Mouse (Mus musculus) stomach, embryonic 14.5 days (tissue): ENCODE measurements around the gene Platr25. TPM values are rescaled to one million over a fixed set of nuclear protein-coding genes. Genes with fewer than 3 reads are reported as not detected.
"Not testable (repeated sequence)": the region's sequence is repeated elsewhere in the genome, so short reads cannot be mapped to it uniquely, and the experiment has no call there.

Experiments used
- ATAC-seq: fragments of 200-750 bp; cut with Nextera tagmentation; 2 replicates; pipeline ENCODE4 v1.8.0; 2017; ENCODE audit warnings: low read depth, moderate TSS enrichment; ENCODE audit not compliant: insufficient number of reproducible peaks, insufficient read depth, low FRiP score
- H3K27ac ChIP-seq: fragments of 300-500 bp; sonication (generic); 2 replicates; pipeline ENCODE4 v1.5.1; 2014; ENCODE audit warnings: mild to moderate bottlenecking, low read length, moderate library complexity, mixed read lengths
- H3K27me3 ChIP-seq: fragments of 300-500 bp; sonication (generic); 2 replicates; pipeline ENCODE4 v1.6.1; 2014; ENCODE audit warnings: low read length, control low read depth, mixed read lengths; ENCODE audit not compliant: control insufficient read depth, insufficient read depth
- H3K36me3 ChIP-seq: fragments of 300-500 bp; sonication (generic); 2 replicates; pipeline ENCODE4 v1.6.1; 2014; ENCODE audit warnings: mild to moderate bottlenecking, control low read depth, low read length, moderate library complexity, mixed read lengths; ENCODE audit not compliant: control insufficient read depth, insufficient read depth
- H3K4me1 ChIP-seq: fragments of 300-500 bp; sonication (generic); 2 replicates; pipeline ENCODE4 v1.6.1; 2014; ENCODE audit warnings: low read length, control low read depth, mixed read lengths; ENCODE audit not compliant: control insufficient read depth, insufficient read depth
- H3K4me2 ChIP-seq: fragments of 300-500 bp; sonication (generic); replicated peaks from 2 replicates; pipeline ENCODE4 v1.6.1; 2014; ENCODE audit warnings: low read depth, low read length, control low read depth
- H3K4me3 ChIP-seq: fragments of 300-500 bp; sonication (generic); 2 replicates; pipeline ENCODE4 v1.5.1; 2014; ENCODE audit warnings: low read depth, low read length, control low read depth
- H3K9ac ChIP-seq: fragments of 300-500 bp; sonication (generic); replicated peaks from 2 replicates; pipeline ENCODE4 v1.6.1; 2014; ENCODE audit warnings: low read depth, mild to moderate bottlenecking, control low read depth, low read length, moderate library complexity, mixed read lengths
- H3K9me3 ChIP-seq: fragments of 300-500 bp; sonication (generic); 2 replicates; pipeline ENCODE4 v1.6.1; 2016; ENCODE audit warnings: low read depth, low read length, control low read depth; ENCODE audit not compliant: control insufficient read depth
- WGBS: fragments of 180-500 bp; shearing (Covaris S2); extraction: QIAGEN DNeasy Blood & Tissue Kit; methylation state at CpG from one replicate; pipeline ENCODE4 v1.1.7; 2014; 5-methylcytosine and 5-hydroxymethylcytosine counted together
- microRNA counts: library from miRNA; unstranded; fragments of <30 nt; microRNA quantifications from one replicate; lab custom pipeline; 2016
- microRNA-seq: library from miRNA; unstranded; fragments of <30 nt; microRNA quantifications from one replicate; pipeline ENCODE4, GENCODE M21; 2016
- polyA plus RNA-seq: library from polyadenylated mRNA; unstranded; fragments of >200 nt; fragmentation: Nextera tagmentation; extraction: Ambion mirVana; gene quantifications from 2 replicates; pipeline ENCODE4 v1.2.1, GENCODE M21; 2014

The Platr25 gene
- polyA plus RNA-seq, 1 experiment from 2014 or later, result 33.9 TPM

GRCm38 (mm10) chr13:62684608-62685286 is 75.8 kb downstream of the Platr25 start:
- H3K27ac ChIP-seq, H3K9me3 ChIP-seq, H3K27me3 ChIP-seq, H3K4me1 ChIP-seq, H3K36me3 ChIP-seq: not testable (repeated sequence)
- under 1% methylated on average over 16 of the region's 20 CpGs for whole genome bisulfite sequencing
- peak; percentile 99 for ATAC-seq
- peak overlapping the region; percentile 33 for H3K4me3 ChIP-seq
- peak overlapping the region; percentile 40 for H3K4me2 ChIP-seq
- peak overlapping the region; percentile 14; the same call in 1 of the 2 replicates for H3K9ac ChIP-seq

- Histone ChIP-seq H3K4me3 (peak overlapping the region; percentile 49), H3K9ac (no peak overlapping the region; the same call in 1 of the 2 replicates), H3K27me3 (no peaks in the 10 kb centered on the region), H3K36me3 (no peaks in the 10 kb centered on the region), H3K4me1 (no peaks in the 10 kb centered on the region), H3K9me3 (no peaks in the 10 kb centered on the region), H3K4me2 (peak overlapping the region; percentile 41), H3K27ac (no peak overlapping the region)
- 26% methylated on average over 8 of the region's 8 CpGs for WGBS
- peak; percentile 86 for ATAC-seq
Observed at GRCm38 (mm10) chr13:62653369-62653743, 107.2 kb downstream of the Platr25 start.

- H3K4me1 ChIP-seq, H3K27ac ChIP-seq, H3K9ac ChIP-seq, H3K27me3 ChIP-seq, H3K36me3 ChIP-seq, H3K9me3 ChIP-seq: not testable (repeated sequence)
- peak; percentile 100 for ATAC-seq
- peak overlapping the region; percentile 41 for H3K4me2 ChIP-seq
- peak overlapping the region; percentile 49 for H3K4me3 ChIP-seq
- WGBS, result under 1% methylated on average over 16 of the region's 16 CpGs
Observed at GRCm38 (mm10) chr13:62652681-62653368, 107.7 kb downstream of the Platr25 start.

- not testable (repeated sequence) for H3K4me2 ChIP-seq
Observed at GRCm38 (mm10) chr13:62627071-62627470, 133.4 kb downstream of the Platr25 start.

GRCm38 (mm10) chr13:62624277-62624665 is 136.2 kb downstream of the Platr25 start:
- H3K9me3 ChIP-seq, H3K27ac ChIP-seq, H3K27me3 ChIP-seq, H3K9ac ChIP-seq, H3K4me1 ChIP-seq, H3K36me3 ChIP-seq: not testable (repeated sequence)
- Histone ChIP-seq H3K4me3 (peak overlapping the region; percentile 44), H3K4me2 (peak overlapping the region; percentile 40)
- peak; percentile 77; the same call in 1 of the 2 replicates for ATAC-seq
- 11% methylated on average over 7 of the region's 7 CpGs for WGBS

More at GRCm38 (mm10) chr13:62627071-62627470, 133.4 kb downstream of the Platr25 start:
- H3K4me1 ChIP-seq, H3K9ac ChIP-seq, H3K36me3 ChIP-seq, H3K9me3 ChIP-seq, H3K4me3 ChIP-seq, H3K27ac ChIP-seq, H3K27me3 ChIP-seq, ATAC-seq: not testable (repeated sequence)
- WGBS, result 43% methylated on average over 1 of the region's 1 CpGs

GRCm38 (mm10) chr13:62623577-62624276 is 136.8 kb downstream of the Platr25 start, which contains the start of gene 6720489N17Rik:
Gene 6720489N17Rik (minus strand): TSS chr13:62624182.
- ATAC-seq, result peak; percentile 100
- 0% methylated on average over 15 of the region's 15 CpGs for WGBS
- peak within 1 kb of the TSS; percentile 40 for H3K4me2 ChIP-seq
- H3K27ac ChIP-seq, H3K36me3 ChIP-seq, H3K9ac ChIP-seq, H3K27me3 ChIP-seq, H3K9me3 ChIP-seq, H3K4me1 ChIP-seq: not testable (repeated sequence)
- peak within 1 kb of the TSS; percentile 44 for H3K4me3 ChIP-seq

MicroRNAs within 50 kb of the gene (microRNA counts, 519-probe panel; counts per million panel counts)
- microRNA mmu-miR-713 (lab: Ali Mortazavi, UCI), result not detected

Small RNA genes lying within 50 kb of the gene (microRNA-seq; reads per million reads assigned to microRNA genes)
- gene Gm24020 (not detected), gene Gm24588 (not detected), gene Mir713 (not detected)

Other genes starting within 250 kb of the Platr25 start
- 1.5 TPM in 1 of 2 replicates, not detected in the other for gene Zfp935, start 202.2 kb downstream of the Platr25 start, polyA plus RNA-seq
- 20.3 and 25.0 TPM in 2 replicates for gene Zfp934, start 189.5 kb downstream of the Platr25 start, polyA plus RNA-seq
- gene 6720489N17Rik, start 136.5 kb downstream of the Platr25 start, polyA plus RNA-seq, result 12.8 and 15.1 TPM in 2 replicates
- 13.3 and 13.8 TPM in 2 replicates for gene Gm5141, start 25.1 kb upstream of the Platr25 start, polyA plus RNA-seq
- gene Fbp2, start 97.7 kb upstream of the Platr25 start, polyA plus RNA-seq, result 35.2 and 35.3 TPM in 2 replicates
- 0.55 and 1.2 TPM in 2 replicates for gene Fbp1, start 127.6 kb upstream of the Platr25 start, polyA plus RNA-seq
- 140 TPM in 2 replicates for gene 2010111I01Rik, start 204.2 kb upstream of the Platr25 start, polyA plus RNA-seq